Mouse (Mus musculus): Measurements from ENCODE around the gene Slc6a21. TPM values are rescaled to one million over a fixed set of nuclear protein-coding genes. Genes with fewer than 3 reads are reported as not detected.
A peak's percentile ranks its signal among the peaks of the same experiment; 100 is the strongest.

Slc6a21 gene
- under 1 TPM in 1 of 2 experiments, not detected in 1; 0.23 TPM for total RNA-seq (2021)
- long read RNA-seq, experiment 1 = 0 reads
- long read RNA-seq, experiment 2 = 0 reads

DNA sequence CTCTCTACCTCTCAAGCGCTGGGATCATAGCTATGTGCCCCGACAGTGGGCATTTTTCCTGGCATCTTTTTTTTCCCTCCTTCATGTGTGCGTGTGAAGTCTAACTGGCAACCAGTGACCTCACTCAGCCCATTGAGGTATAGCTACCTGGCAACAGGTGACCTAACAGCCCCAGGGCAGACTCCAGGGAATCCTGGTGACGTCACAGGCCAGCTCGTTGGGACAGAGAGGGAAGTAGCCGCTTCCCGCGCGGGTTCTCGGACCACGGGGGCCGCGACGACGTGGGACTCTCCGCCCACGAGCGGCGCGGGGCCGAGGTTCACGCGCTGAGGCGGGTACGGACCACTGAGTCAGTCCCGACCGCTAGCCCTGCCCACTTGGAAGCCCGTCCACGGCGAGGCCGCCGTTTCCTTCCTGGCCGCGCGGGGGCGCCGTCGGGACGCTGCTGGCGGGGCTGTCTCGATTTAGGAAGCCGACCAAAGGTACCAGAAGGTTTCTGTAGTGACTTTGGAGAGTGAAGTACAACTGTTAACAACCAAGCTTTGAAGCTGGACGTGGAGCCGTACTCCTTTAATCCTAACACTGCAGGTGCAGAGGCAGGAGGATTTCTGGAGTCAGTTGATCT lies at the start of gene Slc6a21:
Gene Slc6a21 (plus strand): TSS at position 378 of the 625 bp plus-strand sequence.
- intact Hi-C loops (cut with DNase I) = no loop called here
- peak; percentile 70 to 83 for DNase-seq (ENCODE audit: extremely low spot score in 1 of 2, low spot score in 2 of 2)
- H3K4me3 ChIP-seq = peak within 1 kb of the TSS; percentile 45
- peak; percentile 85 for TF ChIP-seq CTCF (IDR thresholded peaks at IDR 0.05)
- peak within 1 kb of the TSS; percentile 45 for H3K27ac ChIP-seq

DNA sequence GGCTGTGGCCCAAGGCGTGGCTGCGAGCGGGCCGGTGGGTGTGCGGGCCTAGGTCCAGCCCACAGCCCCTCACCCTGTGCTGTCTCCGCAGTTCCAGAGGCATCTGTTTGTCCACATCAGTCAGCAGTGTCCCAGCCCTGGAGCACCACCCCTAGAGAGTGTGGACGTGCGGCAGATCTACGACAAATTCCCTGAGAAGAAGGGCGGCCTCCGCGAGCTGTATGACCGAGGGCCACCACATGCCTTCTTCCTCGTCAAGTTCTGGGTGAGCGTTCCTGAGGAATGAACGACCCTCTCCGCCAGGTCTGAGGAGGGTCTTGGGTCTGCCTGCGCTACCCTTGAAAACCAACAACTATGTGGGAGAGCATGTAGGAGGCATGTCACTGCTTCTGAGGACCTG lies 48.8 kb upstream of the Slc6a21 start:
- no peak for DNase-seq (ENCODE audit: extremely low spot score in 1 of 2, low spot score in 2 of 2)
- Histone ChIP-seq H3K4me3 (no peak overlapping the region), H3K27ac (no peak overlapping the region)
- no peak for TF ChIP-seq CTCF (IDR thresholded peaks at IDR 0.05)
- intact Hi-C loops (cut with DNase I) = no loop called here

DNA sequence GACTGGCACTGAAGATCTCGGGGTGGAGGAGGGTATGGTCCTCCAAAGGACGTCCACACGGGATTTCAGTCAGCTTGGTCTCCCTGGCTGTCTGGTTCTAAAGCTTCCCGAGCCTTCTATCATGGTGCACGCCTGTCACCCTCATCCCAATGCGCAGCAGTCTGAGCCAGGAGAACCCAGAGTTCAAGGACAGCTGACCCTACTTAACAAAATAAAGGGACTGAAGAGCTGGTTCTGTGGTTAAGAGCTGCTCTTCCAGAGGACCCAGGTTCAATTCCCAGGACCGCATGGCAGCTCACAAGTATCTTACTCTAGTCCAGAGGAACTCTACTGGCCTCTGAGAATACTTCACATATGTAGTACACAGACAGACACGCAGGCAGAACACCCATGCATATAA lies 48.3 kb upstream of the Slc6a21 start:
- intact Hi-C loops (cut with DNase I) = no loop called here
- no peak for TF ChIP-seq CTCF (IDR thresholded peaks at IDR 0.05)
- Histone ChIP-seq H3K27ac (no peak overlapping the region), H3K4me3 (no peak overlapping the region)
- no peak for DNase-seq (ENCODE audit: extremely low spot score in 1 of 2, low spot score in 2 of 2)

DNA sequence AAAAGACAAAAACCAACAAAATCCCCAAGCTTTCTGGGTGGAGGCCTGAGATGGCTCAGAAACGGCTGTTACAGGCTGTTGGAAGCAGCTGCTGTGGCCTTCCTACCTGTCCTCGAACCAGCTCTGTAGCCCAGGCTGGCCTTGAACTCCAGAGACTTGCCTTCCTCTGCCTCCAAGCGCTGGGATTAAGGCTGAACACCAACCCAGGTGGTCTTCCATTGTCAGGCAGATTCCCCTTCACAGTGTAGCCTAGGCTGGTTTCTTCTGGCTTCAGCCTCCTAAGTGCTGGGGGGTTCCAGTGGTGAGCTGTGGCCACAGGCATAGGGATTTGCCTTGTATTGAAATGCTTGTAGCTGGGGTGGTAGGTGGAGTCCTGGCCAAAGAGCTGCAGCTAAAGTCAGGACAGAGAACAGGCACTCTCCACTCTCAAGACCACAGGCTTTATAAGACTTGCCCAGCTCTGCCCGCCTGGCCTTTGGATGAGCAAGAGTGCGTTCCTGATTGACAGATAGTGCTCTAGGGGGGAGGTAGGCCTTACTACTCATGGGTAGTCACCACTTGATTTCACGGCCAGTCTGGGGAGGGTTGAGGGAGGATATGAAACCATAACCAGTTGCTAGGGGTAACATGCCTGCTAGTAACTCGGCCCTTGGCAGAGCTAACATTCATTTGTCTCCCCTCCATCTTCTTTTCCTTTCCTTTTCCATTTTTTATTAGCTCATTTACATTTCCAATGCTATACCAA lies 47.7 kb upstream of the Slc6a21 start:
- intact Hi-C loops (cut with DNase I) = no loop called here
- no peak for TF ChIP-seq CTCF (IDR thresholded peaks at IDR 0.05)
- H3K4me3 ChIP-seq = no peak overlapping the region
- DNase-seq (ENCODE audit: extremely low spot score in 1 of 2, low spot score in 2 of 2) = no peak
- no peak overlapping the region for H3K27ac ChIP-seq

DNA sequence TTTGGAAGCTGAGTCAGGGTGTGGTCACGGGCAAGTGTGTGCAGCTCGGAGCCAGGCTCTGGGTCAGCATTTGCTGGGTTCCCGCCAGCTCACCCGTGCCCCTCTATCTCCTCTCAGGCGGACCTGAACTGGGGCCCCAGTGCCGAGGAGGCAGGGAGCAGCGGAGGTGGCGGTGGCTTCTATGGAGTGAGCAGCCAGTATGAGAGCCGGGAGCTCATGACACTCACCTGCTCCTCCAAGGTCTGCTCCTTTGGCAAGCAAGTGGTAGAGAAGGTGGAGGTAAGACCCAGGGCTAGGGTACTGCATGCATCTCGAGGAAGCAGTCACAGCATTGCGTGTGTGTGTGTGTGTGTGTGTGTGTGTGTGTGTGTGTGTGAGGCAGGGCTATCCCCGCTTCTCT lies 46.1 kb upstream of the Slc6a21 start:
- Histone ChIP-seq H3K4me3 (no peak overlapping the region), H3K27ac (no peak overlapping the region)
- intact Hi-C loops (cut with DNase I) = no loop called here
- TF ChIP-seq CTCF (IDR thresholded peaks at IDR 0.05) = no peak
- DNase-seq (ENCODE audit: extremely low spot score in 1 of 2, low spot score in 2 of 2) = no peak

DNA sequence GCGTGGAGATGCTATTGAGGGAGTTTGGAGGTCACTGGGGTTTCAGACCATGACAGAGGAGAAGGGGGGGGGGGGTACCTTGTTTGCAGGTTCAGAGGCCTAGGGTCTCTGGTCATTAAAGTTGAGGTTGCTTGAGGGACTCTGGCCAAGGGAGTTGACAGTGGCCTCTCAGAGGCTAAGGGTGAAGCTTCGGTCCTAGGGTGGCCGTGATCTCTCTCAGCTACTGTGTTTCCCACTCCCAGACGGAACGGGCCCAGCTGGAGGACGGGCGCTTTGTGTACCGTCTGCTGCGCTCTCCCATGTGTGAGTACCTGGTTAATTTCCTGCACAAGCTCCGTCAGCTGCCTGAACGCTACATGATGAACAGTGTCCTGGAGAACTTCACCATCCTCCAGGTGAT lies 45.4 kb upstream of the Slc6a21 start:
- no peak for DNase-seq (ENCODE audit: extremely low spot score in 1 of 2, low spot score in 2 of 2)
- Histone ChIP-seq H3K27ac (no peak overlapping the region; the same call in 1 of the 2 replicates), H3K4me3 (no peak overlapping the region)
- intact Hi-C loops (cut with DNase I) = loop anchor here (2.0 kb wide), 1 partner anchor 43 kb away; no protein-coding TSS in a partner anchor
- no peak for TF ChIP-seq CTCF (IDR thresholded peaks at IDR 0.05)

DNA sequence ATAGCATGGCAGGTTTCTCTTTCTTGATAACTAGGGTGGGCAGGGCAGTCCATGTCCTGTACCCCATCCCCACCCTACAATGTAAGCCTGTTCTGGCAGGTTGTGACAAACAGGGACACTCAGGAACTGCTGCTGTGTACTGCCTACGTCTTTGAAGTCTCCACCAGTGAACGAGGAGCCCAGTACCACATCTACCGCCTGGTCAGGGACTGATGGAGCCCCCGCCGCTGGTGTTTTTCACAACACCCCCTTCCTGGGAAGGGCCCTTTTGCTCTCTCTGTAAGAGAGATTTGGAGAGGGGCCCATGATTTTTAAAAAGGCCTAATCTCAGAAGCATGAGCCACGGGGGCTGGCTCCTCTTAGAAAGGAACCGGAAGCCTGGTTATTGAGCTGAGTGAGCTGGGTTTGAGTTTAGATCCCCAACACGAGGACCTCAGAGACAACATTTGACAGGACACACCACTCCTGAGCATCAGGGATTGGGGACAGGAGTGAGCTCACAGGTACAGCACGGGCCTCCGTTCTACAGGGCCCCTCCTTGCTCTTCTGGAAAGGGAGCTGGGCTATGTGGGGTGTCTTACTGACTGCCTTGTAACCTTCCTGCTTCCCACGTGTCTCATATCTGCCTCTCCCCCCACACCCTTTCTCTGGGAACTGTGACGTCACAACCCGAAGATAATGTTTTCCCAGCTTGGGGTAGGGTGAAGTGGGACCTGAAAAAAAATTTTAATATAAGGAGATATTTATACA lies 44.4 kb upstream of the Slc6a21 start:
- no peak for TF ChIP-seq CTCF (IDR thresholded peaks at IDR 0.05)
- Histone ChIP-seq H3K4me3 (no peak overlapping the region), H3K27ac (peak overlapping the region; percentile 96)
- intact Hi-C loops (cut with DNase I) = loop anchor here (1.0 to 2.0 kb wide), 2 partner anchors 44 to 71 kb away; no protein-coding TSS in a partner anchor
- peak in 1 of 2 experiments; percentile 35 for DNase-seq (ENCODE audit: extremely low spot score in 1 of 2, low spot score in 2 of 2)

DNA sequence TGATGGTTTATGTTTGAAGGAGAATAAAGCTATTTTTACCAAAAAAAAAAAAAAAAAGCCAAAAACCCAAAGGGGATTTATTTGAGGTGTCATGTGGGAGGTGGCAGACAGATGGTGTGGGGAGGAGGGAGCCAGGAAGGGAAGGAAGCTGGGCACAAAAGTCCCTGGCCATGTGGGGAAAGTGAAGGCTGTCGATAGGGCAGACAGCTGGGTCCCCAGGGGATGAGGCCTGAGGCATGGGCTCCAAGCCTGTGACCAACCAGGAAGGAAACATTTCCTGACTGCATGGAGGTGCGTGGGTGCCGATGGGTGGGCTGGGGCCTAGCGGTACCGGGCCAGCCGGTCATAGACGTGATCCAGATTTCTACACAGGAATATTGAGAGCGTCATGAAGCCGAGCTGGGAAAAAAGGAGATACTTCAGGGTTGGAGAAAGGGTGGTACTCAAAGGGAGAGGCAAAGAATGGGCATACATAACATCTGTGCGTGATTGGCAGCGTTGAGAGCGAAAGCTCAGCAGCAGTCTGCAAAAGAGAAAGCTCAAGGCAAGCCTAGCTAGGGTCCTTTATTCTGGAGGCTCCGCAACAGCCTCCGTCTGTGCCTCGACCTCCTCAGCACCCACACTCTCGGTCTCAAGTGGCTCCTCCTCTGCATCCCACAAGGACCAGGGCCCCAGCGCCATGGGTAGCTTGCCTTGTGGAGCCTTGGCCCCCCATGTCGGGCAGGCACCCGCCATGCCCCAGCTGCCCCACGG lies 43.6 kb upstream of the Slc6a21 start:
- intact Hi-C loops (cut with DNase I) = loop anchor here (1.0 to 2.0 kb wide), 2 partner anchors 45 to 71 kb away; no protein-coding TSS in a partner anchor
- DNase-seq (ENCODE audit: extremely low spot score in 1 of 2, low spot score in 2 of 2) = peak; percentile 67 to 74
- Histone ChIP-seq H3K27ac (peak overlapping the region; percentile 96), H3K4me3 (no peak overlapping the region)
- TF ChIP-seq CTCF (IDR thresholded peaks at IDR 0.05) = no peak

DNA sequence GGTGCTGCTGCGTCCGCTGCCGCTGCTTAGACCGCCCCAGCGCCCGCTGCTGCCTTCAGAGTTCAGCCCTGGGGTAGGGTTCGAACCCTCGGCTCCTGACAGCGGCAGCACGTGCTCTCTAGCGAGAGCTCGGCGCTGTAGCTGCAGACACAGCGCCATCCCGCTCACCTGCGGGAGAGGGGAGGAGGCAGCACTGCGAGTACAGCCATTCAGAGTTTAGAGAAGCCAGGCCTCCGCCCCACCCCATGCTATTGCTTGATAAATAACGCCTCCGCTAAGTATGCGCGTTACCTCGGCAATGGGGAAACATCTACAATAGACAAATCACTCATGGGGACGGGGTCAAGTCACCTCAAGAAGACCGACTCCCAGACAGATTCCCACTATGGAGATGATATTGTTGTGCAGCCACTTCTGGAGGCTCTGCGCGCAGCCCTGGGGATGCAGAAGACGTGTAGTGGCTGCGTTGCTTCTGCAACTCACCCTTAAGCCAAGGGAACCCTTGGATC lies 42.9 kb upstream of the Slc6a21 start:
- H3K4me3 ChIP-seq = no peak overlapping the region
- intact Hi-C loops (cut with DNase I) = no loop called here
- no peak for DNase-seq (ENCODE audit: extremely low spot score in 1 of 2, low spot score in 2 of 2)
- no peak for TF ChIP-seq CTCF (IDR thresholded peaks at IDR 0.05)
- peak overlapping the region; percentile 96 for H3K27ac ChIP-seq

DNA sequence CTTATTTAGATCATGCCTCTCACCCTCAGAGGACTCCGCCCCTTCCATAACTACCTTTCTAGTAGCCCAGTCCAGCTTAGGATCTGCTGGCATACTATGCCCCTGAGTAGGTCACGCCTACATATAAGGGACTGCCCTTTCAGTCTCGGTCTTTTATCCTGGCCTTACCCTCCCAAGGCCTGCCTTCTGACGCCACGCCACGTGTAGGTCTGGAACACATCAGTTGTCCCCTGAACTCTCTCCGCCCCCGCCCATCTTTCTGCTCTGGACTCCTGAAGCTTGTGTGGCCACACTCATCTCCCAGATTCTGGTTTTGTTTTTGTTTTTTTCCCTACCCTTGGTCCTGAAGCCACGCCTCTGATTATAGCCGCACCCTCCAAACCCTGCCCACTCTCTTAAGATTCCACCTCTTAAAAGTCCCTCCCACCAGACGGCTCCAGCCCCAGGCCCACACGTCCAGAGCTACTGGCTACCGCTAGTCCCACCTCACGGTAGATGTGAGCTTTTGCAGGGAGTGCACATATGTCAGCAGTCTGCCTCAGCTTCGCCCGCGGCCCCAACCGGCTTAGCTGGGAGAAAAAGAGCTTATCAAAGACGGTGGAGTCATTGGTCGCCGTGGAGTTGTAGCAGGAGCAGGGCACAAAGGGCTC lies 42.3 kb upstream of the Slc6a21 start:
- DNase-seq (ENCODE audit: extremely low spot score in 1 of 2, low spot score in 2 of 2) = no peak
- Histone ChIP-seq H3K4me3 (no peak overlapping the region), H3K27ac (peak overlapping the region; percentile 96)
- TF ChIP-seq CTCF (IDR thresholded peaks at IDR 0.05) = no peak
- intact Hi-C loops (cut with DNase I) = no loop called here

Measured in left cerebral cortex, adult 2 months (tissue).